Mouse (Mus musculus) lung, postnatal 10 days (tissue): Measurements from ENCODE around the gene Asb6.
A peak's percentile ranks its signal among the peaks of the same experiment; 100 is the strongest.

Source experiments
- DNase-seq: peaks from one replicate; pipeline ENCODE4 v3.0.0; 2021

Gene Asb6

GRCm38 (mm10) chr2:30830283-30830795, at the start of gene Asb6:
TSS of gene Asb6 (minus strand) at chr2:30830333.
- DNase-seq, result no peak

- DNase-seq, result no peak
Measured at GRCm38 (mm10) chr2:30879481-30879880, 49.3 kb upstream of the Asb6 start.

GRCm38 (mm10) chr2:30875621-30876432, 45.7 kb upstream of the Asb6 start:
- peak; percentile 32 for DNase-seq

GRCm38 (mm10) chr2:30875096-30875495, 45.0 kb upstream of the Asb6 start:
- no peak for DNase-seq

- DNase-seq, result no peak
Measured at GRCm38 (mm10) chr2:30874445-30874844, 44.3 kb upstream of the Asb6 start.

GRCm38 (mm10) chr2:30872669-30873068, 42.5 kb upstream of the Asb6 start:
- no peak for DNase-seq

GRCm38 (mm10) chr2:30870863-30871262, 40.7 kb upstream of the Asb6 start:
- DNase-seq, result peak; percentile 77

- no peak for DNase-seq
Measured at GRCm38 (mm10) chr2:30865426-30865825, 35.3 kb upstream of the Asb6 start.

- DNase-seq, result peak; percentile 42
Measured at GRCm38 (mm10) chr2:30864968-30865381, 34.8 kb upstream of the Asb6 start.

GRCm38 (mm10) chr2:30863574-30863973, 33.4 kb upstream of the Asb6 start:
- no peak for DNase-seq

GRCm38 (mm10) chr2:30862081-30862480, 31.9 kb upstream of the Asb6 start:
- DNase-seq, result no peak

- DNase-seq, result no peak
Measured at GRCm38 (mm10) chr2:30859782-30860181, 29.6 kb upstream of the Asb6 start.

GRCm38 (mm10) chr2:30857076-30857475, 26.9 kb upstream of the Asb6 start:
- DNase-seq, result no peak

GRCm38 (mm10) chr2:30852771-30853313, 22.7 kb upstream of the Asb6 start:
- peak; percentile 62 for DNase-seq

- DNase-seq, result peak; percentile 47
Measured at GRCm38 (mm10) chr2:30850581-30850980, 20.4 kb upstream of the Asb6 start.

- DNase-seq, result no peak
Measured at GRCm38 (mm10) chr2:30848184-30848583, 18.1 kb upstream of the Asb6 start.

GRCm38 (mm10) chr2:30846723-30847122, 16.6 kb upstream of the Asb6 start:
- peak; percentile 19 for DNase-seq

GRCm38 (mm10) chr2:30846236-30846635, 16.1 kb upstream of the Asb6 start:
- DNase-seq, result no peak

GRCm38 (mm10) chr2:30845152-30846070, 15.3 kb upstream of the Asb6 start:
- DNase-seq, result peak; percentile 50

- no peak for DNase-seq
Measured at GRCm38 (mm10) chr2:30842615-30843014, 12.5 kb upstream of the Asb6 start.

GRCm38 (mm10) chr2:30836238-30836990, 6.3 kb upstream of the Asb6 start:
- no peak for DNase-seq

GRCm38 (mm10) chr2:30834373-30835022, 4.4 kb upstream of the Asb6 start, which contains the start of gene Prrx2:
TSS of gene Prrx2 (plus strand) at chr2:30834972.
- DNase-seq, result no peak
